Mouse (Mus musculus): Measurements from ENCODE around the gene Psmd9. TPM values are rescaled to one million over a fixed set of nuclear protein-coding genes. Genes with fewer than 3 reads are reported as not detected.

Psmd9 gene
- total and polyA plus RNA-seq, 3 experiments = 22.8 to 50.1 (median 24.2) TPM

- peaks cover 95% of the 10 kb centered on the region for H3K36me3 ChIP-seq (replicated peaks)
- no peaks in the 10 kb centered on the region for H3K27me3 ChIP-seq (ENCODE audit: insufficient read depth, low read length)
- no peak for DNase-seq (ENCODE audit: low spot score)
- ATAC-seq (ENCODE audit: extremely low read depth, insufficient number of reproducible peaks, low FRiP score, poor library complexity, severe bottlenecking) = no peak
- no peaks in the 10 kb centered on the region for H3K9me3 ChIP-seq (replicated peaks)
- H3K4me3 ChIP-seq (ENCODE audit: low read depth, low read length) = no peak overlapping the region
- TF ChIP-seq GATA2 (IDR thresholded peaks at IDR 0.05; ENCODE audit: borderline replicate concordance, low read depth, low read length) = no peak
- TF ChIP-seq TAL1 (conservative IDR thresholded peaks at IDR 0.05; ENCODE audit: low read depth, low read length) = no peak
- no peak for TF ChIP-seq CTCF (IDR thresholded peaks at IDR 0.05; ENCODE audit: low read depth, low read length)
- no peak for TF ChIP-seq POLR2AphosphoS5 (IDR thresholded peaks at IDR 0.05; ENCODE audit: insufficient replicate concordance, low read depth, low read length)
- TF ChIP-seq GATA1 (IDR thresholded peaks at IDR 0.05; ENCODE audit: borderline replicate concordance, low read length) = no peak
- H3K4me1 ChIP-seq (ENCODE audit: insufficient read depth, low read depth, low read length) = peaks cover 4% of the 10 kb centered on the region; the same call in 1 of the 2 replicates
These were observed 67.2 kb downstream of the Psmd9 start for GRCm38 (mm10) chr5:123236426-123236825.

DNA sequence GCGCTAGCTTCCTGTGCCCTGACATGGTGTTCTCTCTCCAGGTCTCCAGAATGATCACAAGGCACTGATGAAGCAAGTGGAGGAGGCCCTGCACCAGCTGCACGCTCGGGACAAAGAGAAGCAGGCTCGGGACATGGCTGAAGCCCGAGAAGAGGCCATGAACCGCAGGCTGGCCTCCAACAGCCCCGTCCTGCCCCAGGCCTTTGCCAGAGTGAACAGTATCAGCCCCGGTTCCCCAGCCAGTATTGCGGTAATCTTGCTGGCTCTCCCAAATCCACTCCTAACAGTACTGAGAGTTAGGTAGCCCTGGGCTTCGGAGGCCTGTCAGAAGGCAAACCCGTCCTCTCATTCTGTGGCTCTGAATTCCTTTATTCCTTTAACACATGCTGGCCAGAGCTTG is 70.3 kb downstream of the Psmd9 start:
- H3K27me3 ChIP-seq (ENCODE audit: insufficient read depth, low read length) = no peaks in the 10 kb centered on the region
- H3K9me3 ChIP-seq (replicated peaks) = no peaks in the 10 kb centered on the region
- H3K4me1 ChIP-seq (ENCODE audit: insufficient read depth, low read depth, low read length) = no peaks in the 10 kb centered on the region
- ATAC-seq (ENCODE audit: extremely low read depth, insufficient number of reproducible peaks, low FRiP score, poor library complexity, severe bottlenecking) (no peak), DNase-seq (ENCODE audit: low spot score) (no peak)
- no peak overlapping the region for H3K4me3 ChIP-seq (ENCODE audit: low read depth, low read length)
- TF ChIP-seq TAL1 (conservative IDR thresholded peaks at IDR 0.05; ENCODE audit: low read depth, low read length) = no peak
- no peak for TF ChIP-seq GATA1 (IDR thresholded peaks at IDR 0.05; ENCODE audit: borderline replicate concordance, low read length)
- TF ChIP-seq GATA2 (IDR thresholded peaks at IDR 0.05; ENCODE audit: borderline replicate concordance, low read depth, low read length) = no peak
- no peak for TF ChIP-seq POLR2AphosphoS5 (IDR thresholded peaks at IDR 0.05; ENCODE audit: insufficient replicate concordance, low read depth, low read length)
- no peak for TF ChIP-seq CTCF (IDR thresholded peaks at IDR 0.05; ENCODE audit: low read depth, low read length)
- peaks cover 97% of the 10 kb centered on the region for H3K36me3 ChIP-seq (replicated peaks)

GRCm38 (mm10) chr5:123245518-123245917 is 76.3 kb downstream of the Psmd9 start:
- Histone ChIP-seq H3K27me3 (ENCODE audit: insufficient read depth, low read length) (no peaks in the 10 kb centered on the region), H3K4me1 (ENCODE audit: insufficient read depth, low read depth, low read length) (no peaks in the 10 kb centered on the region), H3K4me3 (ENCODE audit: low read depth, low read length) (no peak overlapping the region), H3K36me3 (replicated peaks) (peaks cover 76% of the 10 kb centered on the region), H3K9me3 (replicated peaks) (no peaks in the 10 kb centered on the region)
- no peak for ATAC-seq (ENCODE audit: extremely low read depth, insufficient number of reproducible peaks, low FRiP score, poor library complexity, severe bottlenecking)
- DNase-seq (ENCODE audit: low spot score) = peak; percentile 27
- TF ChIP-seq POLR2AphosphoS5 (IDR thresholded peaks at IDR 0.05; ENCODE audit: insufficient replicate concordance, low read depth, low read length) (no peak), GATA2 (IDR thresholded peaks at IDR 0.05; ENCODE audit: borderline replicate concordance, low read depth, low read length) (no peak), GATA1 (IDR thresholded peaks at IDR 0.05; ENCODE audit: borderline replicate concordance, low read length) (no peak), TAL1 (conservative IDR thresholded peaks at IDR 0.05; ENCODE audit: low read depth, low read length) (no peak), CTCF (IDR thresholded peaks at IDR 0.05; ENCODE audit: low read depth, low read length) (peak; percentile 43)

DNA sequence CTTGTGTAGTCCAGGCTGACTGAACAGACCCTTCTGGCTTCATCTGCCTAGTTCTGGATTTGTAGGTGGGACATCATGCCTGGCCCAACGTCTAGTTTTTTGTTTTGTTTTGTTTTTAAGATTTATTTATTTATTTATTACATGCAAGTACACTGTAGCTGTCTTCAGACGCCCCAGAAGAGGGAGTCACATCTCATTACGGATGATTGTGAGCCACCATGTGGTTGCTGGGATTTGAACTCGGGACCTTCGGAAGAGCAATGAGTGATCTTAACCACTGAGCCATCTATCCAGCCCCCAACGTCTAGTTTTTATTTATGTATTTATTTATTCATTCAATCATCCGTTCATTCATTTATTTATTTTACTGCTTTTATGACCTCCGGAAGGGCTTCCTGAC is 82.2 kb downstream of the Psmd9 start:
- ATAC-seq (ENCODE audit: extremely low read depth, insufficient number of reproducible peaks, low FRiP score, poor library complexity, severe bottlenecking) (no peak), DNase-seq (ENCODE audit: low spot score) (no peak)
- Histone ChIP-seq H3K4me3 (ENCODE audit: low read depth, low read length) (no peak overlapping the region), H3K36me3 (replicated peaks) (peaks cover 23% of the 10 kb centered on the region), H3K9me3 (replicated peaks) (no peaks in the 10 kb centered on the region), H3K4me1 (ENCODE audit: insufficient read depth, low read depth, low read length) (0 out of 2 replicates have a peak, but pooled peaks cover 3% of the 10 kb centered on the region), H3K27me3 (ENCODE audit: insufficient read depth, low read length) (peaks cover 21% of the 10 kb centered on the region)
- TF ChIP-seq GATA1 (IDR thresholded peaks at IDR 0.05; ENCODE audit: borderline replicate concordance, low read length) = no peak
- no peak for TF ChIP-seq GATA2 (IDR thresholded peaks at IDR 0.05; ENCODE audit: borderline replicate concordance, low read depth, low read length)
- TF ChIP-seq POLR2AphosphoS5 (IDR thresholded peaks at IDR 0.05; ENCODE audit: insufficient replicate concordance, low read depth, low read length) = no peak
- no peak for TF ChIP-seq CTCF (IDR thresholded peaks at IDR 0.05; ENCODE audit: low read depth, low read length)
- TF ChIP-seq TAL1 (conservative IDR thresholded peaks at IDR 0.05; ENCODE audit: low read depth, low read length) = no peak

DNA sequence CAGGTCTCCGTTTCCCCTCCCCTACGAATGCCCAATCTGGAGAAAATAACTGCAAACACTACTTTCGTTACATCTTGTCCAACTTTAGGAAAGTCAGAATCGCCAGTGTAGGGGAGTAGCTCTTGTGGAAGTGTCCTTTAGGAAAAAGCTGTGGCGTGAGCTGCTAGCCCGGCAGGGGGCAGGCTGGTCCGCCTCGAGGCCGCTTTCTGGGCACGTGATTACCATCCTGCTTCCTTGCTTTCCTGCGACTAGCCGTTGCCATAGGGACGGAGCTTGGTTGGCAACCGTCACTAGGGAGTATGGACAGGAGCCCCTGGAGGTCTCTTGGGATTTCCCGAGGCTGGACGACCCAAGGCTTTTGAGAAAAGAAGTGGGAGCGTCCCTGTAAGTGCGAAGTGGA is 82.6 kb downstream of the Psmd9 start, which contains the start of gene Wdr66:
TSS of gene Wdr66 (plus strand) at position 269 of the 400 bp plus-strand sequence.
- Histone ChIP-seq H3K4me3 (ENCODE audit: low read depth, low read length) (no peak within 1 kb of the TSS), H3K9me3 (replicated peaks) (no peaks in the 10 kb centered on the region), H3K27me3 (ENCODE audit: insufficient read depth, low read length) (peaks cover 21% of the 10 kb centered on the region), H3K36me3 (replicated peaks) (peaks cover 23% of the 10 kb centered on the region), H3K4me1 (ENCODE audit: insufficient read depth, low read depth, low read length) (0 out of 2 replicates have a peak, but pooled peaks cover 3% of the 10 kb centered on the region)
- ATAC-seq (ENCODE audit: extremely low read depth, insufficient number of reproducible peaks, low FRiP score, poor library complexity, severe bottlenecking) = no peak
- DNase-seq (ENCODE audit: low spot score) = no peak
- TF ChIP-seq TAL1 (conservative IDR thresholded peaks at IDR 0.05; ENCODE audit: low read depth, low read length) = no peak
- TF ChIP-seq GATA2 (IDR thresholded peaks at IDR 0.05; ENCODE audit: borderline replicate concordance, low read depth, low read length) = no peak
- no peak for TF ChIP-seq CTCF (IDR thresholded peaks at IDR 0.05; ENCODE audit: low read depth, low read length)

- ATAC-seq (ENCODE audit: extremely low read depth, insufficient number of reproducible peaks, low FRiP score, poor library complexity, severe bottlenecking) (no peak), DNase-seq (ENCODE audit: low spot score) (no peak)
- Histone ChIP-seq H3K4me3 (ENCODE audit: low read depth, low read length) (no peak overlapping the region), H3K9me3 (replicated peaks) (no peaks in the 10 kb centered on the region), H3K36me3 (replicated peaks) (no peaks in the 10 kb centered on the region), H3K27me3 (ENCODE audit: insufficient read depth, low read length) (peaks cover 26% of the 10 kb centered on the region), H3K4me1 (ENCODE audit: insufficient read depth, low read depth, low read length) (peaks cover 11% of the 10 kb centered on the region; the same call in 1 of the 2 replicates)
- TF ChIP-seq GATA2 (IDR thresholded peaks at IDR 0.05; ENCODE audit: borderline replicate concordance, low read depth, low read length) = no peak
- TF ChIP-seq CTCF (IDR thresholded peaks at IDR 0.05; ENCODE audit: low read depth, low read length) = no peak
- no peak for TF ChIP-seq TAL1 (conservative IDR thresholded peaks at IDR 0.05; ENCODE audit: low read depth, low read length)
- TF ChIP-seq POLR2AphosphoS5 (IDR thresholded peaks at IDR 0.05; ENCODE audit: insufficient replicate concordance, low read depth, low read length) = no peak
- TF ChIP-seq GATA1 (IDR thresholded peaks at IDR 0.05; ENCODE audit: borderline replicate concordance, low read length) = no peak
These were observed 87.9 kb downstream of the Psmd9 start for GRCm38 (mm10) chr5:123256841-123257755.
